Mouse (Mus musculus) intestine, embryonic 16.5 days (tissue): Measurements from ENCODE around the gene Rtn3. TPM values are rescaled to one million over a fixed set of nuclear protein-coding genes. Genes with fewer than 3 reads are reported as not detected.

Source experiments
- ATAC-seq: fragments of 200-750 bp; cut with Nextera tagmentation; 2 replicates; pipeline ENCODE4 v1.8.0; 2017; ENCODE audit warnings: moderate TSS enrichment, moderate library complexity
- H3K27ac ChIP-seq: fragments of 300-500 bp; sonication (generic); 2 replicates; pipeline ENCODE4 v1.5.1; 2014; ENCODE audit warnings: mild to moderate bottlenecking, low read length
- H3K27me3 ChIP-seq: fragments of 300-500 bp; sonication (generic); replicated peaks from 2 replicates; pipeline ENCODE4 v1.6.1; 2014; ENCODE audit warnings: low read length, control low read depth, mixed read lengths; ENCODE audit not compliant: control insufficient read depth, insufficient read depth
- H3K36me3 ChIP-seq: fragments of 300-500 bp; sonication (generic); 2 replicates; pipeline ENCODE4 v1.6.1; 2014; ENCODE audit warnings: low read length, control low read depth; ENCODE audit not compliant: control insufficient read depth, insufficient read depth
- H3K4me1 ChIP-seq: fragments of 300-500 bp; sonication (generic); 2 replicates; pipeline ENCODE4 v1.6.1; 2014; ENCODE audit warnings: low read length, control low read depth, mixed read lengths; ENCODE audit not compliant: control insufficient read depth, insufficient read depth
- H3K4me2 ChIP-seq: fragments of 300-500 bp; sonication (generic); 2 replicates; pipeline ENCODE4 v1.6.1; 2014; ENCODE audit warnings: low read depth, low read length, control low read depth
- H3K4me3 ChIP-seq: fragments of 300-500 bp; sonication (generic); 2 replicates; pipeline ENCODE4 v1.5.1; 2014; ENCODE audit warnings: mild to moderate bottlenecking, low read length
- H3K9ac ChIP-seq: fragments of 300-500 bp; sonication (generic); 2 replicates; pipeline ENCODE4 v1.6.1; 2014; ENCODE audit warnings: low read depth, low read length
- H3K9me3 ChIP-seq: fragments of 300-500 bp; sonication (generic); 2 replicates; pipeline ENCODE4 v1.6.1; 2016; ENCODE audit warnings: low read length, control low read depth; ENCODE audit not compliant: control insufficient read depth
- WGBS: fragments of 180-500 bp; shearing (Covaris S2); extraction: QIAGEN DNeasy Blood & Tissue Kit; methylation state at CpG from one replicate; pipeline ENCODE4 v1.1.7; 2014; 5-methylcytosine and 5-hydroxymethylcytosine counted together
- polyA plus RNA-seq: library from polyadenylated mRNA; unstranded; fragments of >200 nt; fragmentation: Nextera tagmentation; extraction: Ambion mirVana; gene quantifications from 2 replicates; pipeline ENCODE4 v1.2.1, GENCODE M21; 2015

Gene Rtn3
- polyA plus RNA-seq, 1 experiment from 2014 or later, result 127 TPM

- Histone ChIP-seq H3K9me3 (no peaks in the 10 kb centered on the region), H3K4me3 (no peak overlapping the region), H3K9ac (peak overlapping the region; percentile 36; the same call in 1 of the 2 replicates), H3K27me3 (no peaks in the 10 kb centered on the region), H3K4me1 (peaks cover 74% of the 10 kb centered on the region), H3K4me2 (no peak overlapping the region; the same call in 1 of the 2 replicates), H3K27ac (no peak overlapping the region), H3K36me3 (peaks cover 10% of the 10 kb centered on the region)
- no peak for ATAC-seq
- WGBS, result 62% methylated on average over 12 of the region's 12 CpGs
These were observed 63.0 kb downstream of the Rtn3 start for GRCm38 (mm10) chr19:7420108-7420507.

GRCm38 (mm10) chr19:7419134-7419533, 63.9 kb downstream of the Rtn3 start:
- no peaks in the 10 kb centered on the region for H3K27me3 ChIP-seq
- no peak overlapping the region for H3K27ac ChIP-seq
- H3K9ac ChIP-seq, result peak overlapping the region; percentile 36
- peak overlapping the region; percentile 88 for H3K4me2 ChIP-seq
- WGBS, result 31% methylated on average over 6 of the region's 6 CpGs
- no peaks in the 10 kb centered on the region for H3K9me3 ChIP-seq
- peak overlapping the region; percentile 86 for H3K4me3 ChIP-seq
- H3K4me1 ChIP-seq, result peaks cover 65% of the 10 kb centered on the region
- ATAC-seq, result no peak
- peaks cover 10% of the 10 kb centered on the region for H3K36me3 ChIP-seq

GRCm38 (mm10) chr19:7417911-7418849, 64.9 kb downstream of the Rtn3 start:
- H3K27me3 ChIP-seq, result no peaks in the 10 kb centered on the region
- peaks cover 56% of the 10 kb centered on the region for H3K4me1 ChIP-seq
- no peaks in the 10 kb centered on the region for H3K9me3 ChIP-seq
- H3K9ac ChIP-seq, result peak overlapping the region; percentile 95
- ATAC-seq, result peak; percentile 72
- peak overlapping the region; percentile 88 for H3K4me2 ChIP-seq
- peak overlapping the region; percentile 91 for H3K27ac ChIP-seq
- peak overlapping the region; percentile 86 for H3K4me3 ChIP-seq
- H3K36me3 ChIP-seq, result peaks cover 10% of the 10 kb centered on the region
- under 1% methylated on average over 46 of the region's 59 CpGs for WGBS

GRCm38 (mm10) chr19:7416834-7417735, 66.0 kb downstream of the Rtn3 start, which contains the start of gene 2700081O15Rik:
TSS of gene 2700081O15Rik (plus strand) at chr19:7417625.
- peak within 1 kb of the TSS; percentile 86 for H3K4me3 ChIP-seq
- H3K27me3 ChIP-seq, result no peaks in the 10 kb centered on the region
- ATAC-seq, result peak; percentile 81
- H3K9me3 ChIP-seq, result no peaks in the 10 kb centered on the region
- H3K27ac ChIP-seq, result peak within 1 kb of the TSS; percentile 91
- H3K9ac ChIP-seq, result peak within 1 kb of the TSS; percentile 95
- peaks cover 3% of the 10 kb centered on the region; the same call in 1 of the 2 replicates for H3K36me3 ChIP-seq
- under 1% methylated on average over 101 of the region's 107 CpGs for WGBS
- H3K4me1 ChIP-seq, result peaks cover 45% of the 10 kb centered on the region
- peak within 1 kb of the TSS; percentile 88 for H3K4me2 ChIP-seq

DNA sequence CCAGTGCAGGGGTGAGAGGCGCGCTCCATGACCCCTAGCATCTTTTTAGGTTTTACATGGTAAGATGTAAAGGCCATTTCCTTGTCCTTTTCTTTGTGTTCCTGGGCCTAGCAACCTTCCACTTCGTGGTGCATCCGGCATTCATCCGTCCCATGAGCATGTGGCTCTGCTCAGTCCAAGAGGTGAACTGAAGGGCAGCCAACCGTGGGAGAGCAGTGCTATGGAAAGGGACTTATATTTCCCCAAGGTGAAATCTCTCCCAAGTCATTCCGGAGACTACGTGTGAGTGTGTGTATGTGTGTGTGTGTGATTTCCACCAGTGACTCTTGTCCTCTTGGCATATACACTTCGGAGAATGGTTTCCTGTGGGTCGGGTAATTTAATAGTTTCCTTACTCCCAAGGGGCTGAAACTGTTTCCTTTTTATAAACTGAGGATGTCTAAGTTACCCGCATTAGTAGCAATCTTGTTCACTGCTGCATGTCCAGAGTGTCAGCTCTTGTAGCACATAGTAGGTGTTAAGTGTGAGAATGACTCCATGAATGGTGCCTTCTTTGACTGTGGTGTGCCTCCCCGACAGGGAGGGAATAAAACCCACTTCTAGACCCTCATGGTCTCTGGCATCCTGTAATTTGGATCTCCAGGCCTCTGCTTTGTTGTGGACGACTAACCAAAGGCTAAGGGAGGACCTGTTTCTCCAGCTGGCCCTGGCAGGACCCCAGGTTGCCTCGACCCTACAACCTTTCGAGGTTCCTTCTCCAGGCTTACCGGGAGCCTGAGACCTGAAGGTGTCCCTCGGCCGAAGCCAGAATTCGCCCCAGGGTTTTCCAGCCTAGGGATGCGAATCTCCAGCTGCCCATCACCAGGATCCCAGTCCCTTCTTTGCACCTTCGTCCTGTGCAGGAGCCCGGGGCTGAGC, 66.9 kb downstream of the Rtn3 start:
- peaks cover 36% of the 10 kb centered on the region for H3K4me1 ChIP-seq
- whole genome bisulfite sequencing, result 30% methylated on average over 22 of the region's 22 CpGs
- no peak for ATAC-seq
- peak overlapping the region; percentile 88 for H3K4me2 ChIP-seq
- H3K27me3 ChIP-seq, result no peaks in the 10 kb centered on the region
- peak overlapping the region; percentile 91 for H3K27ac ChIP-seq
- peak overlapping the region; percentile 86 for H3K4me3 ChIP-seq
- 0 out of 2 replicates have a peak, but pooled peaks cover under 1% of the 10 kb centered on the region for H3K36me3 ChIP-seq
- H3K9ac ChIP-seq, result peak overlapping the region; percentile 95
- H3K9me3 ChIP-seq, result no peaks in the 10 kb centered on the region

- Histone ChIP-seq H3K4me2 (no peak overlapping the region), H3K27ac (no peak overlapping the region), H3K9ac (no peak overlapping the region), H3K27me3 (no peaks in the 10 kb centered on the region), H3K9me3 (no peaks in the 10 kb centered on the region), H3K4me1 (peaks cover 10% of the 10 kb centered on the region), H3K36me3 (no peaks in the 10 kb centered on the region), H3K4me3 (no peak overlapping the region)
- no peak for ATAC-seq
- WGBS, result 66% methylated on average over 2 of the region's 2 CpGs
These were observed 70.7 kb downstream of the Rtn3 start for GRCm38 (mm10) chr19:7412361-7412760.

GRCm38 (mm10) chr19:7404623-7405229, 78.4 kb downstream of the Rtn3 start:
- H3K9ac ChIP-seq, result no peak overlapping the region
- H3K27me3 ChIP-seq, result no peaks in the 10 kb centered on the region
- H3K9me3 ChIP-seq, result no peaks in the 10 kb centered on the region
- no peak overlapping the region for H3K27ac ChIP-seq
- ATAC-seq, result no peak
- WGBS, result 58% methylated on average over 9 of the region's 9 CpGs
- no peak overlapping the region for H3K4me3 ChIP-seq
- H3K36me3 ChIP-seq, result no peaks in the 10 kb centered on the region
- no peak overlapping the region for H3K4me2 ChIP-seq
- 0 out of 2 replicates have a peak, but pooled peaks cover 5% of the 10 kb centered on the region for H3K4me1 ChIP-seq

DNA sequence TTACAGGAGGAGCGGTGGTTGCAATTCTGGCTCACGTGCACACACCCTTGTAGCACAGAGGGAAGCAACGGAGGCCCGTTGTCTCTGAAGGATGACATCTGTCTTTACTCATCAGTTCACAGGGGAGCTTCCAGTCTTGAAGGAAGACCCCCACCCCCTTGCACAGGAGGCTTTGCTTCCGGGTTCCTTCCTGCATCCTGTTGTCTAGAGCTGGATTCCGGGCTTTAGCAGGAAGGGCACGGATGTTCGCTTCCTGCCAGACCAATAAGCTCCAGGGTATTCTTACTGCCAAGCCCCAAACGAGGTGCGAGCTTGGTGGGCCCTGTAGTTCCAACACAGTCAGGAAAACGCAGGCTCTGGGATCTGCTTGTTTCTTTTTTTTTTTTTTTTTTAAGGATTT, 82.4 kb downstream of the Rtn3 start:
- Histone ChIP-seq H3K9ac (no peak overlapping the region), H3K4me2 (no peak overlapping the region), H3K27me3 (no peaks in the 10 kb centered on the region), H3K9me3 (no peaks in the 10 kb centered on the region), H3K36me3 (no peaks in the 10 kb centered on the region), H3K27ac (peak overlapping the region; percentile 33; the same call in 1 of the 2 replicates), H3K4me1 (0 out of 2 replicates have a peak, but pooled peaks cover 5% of the 10 kb centered on the region), H3K4me3 (no peak overlapping the region)
- 0 out of 2 replicates have a peak, but pooled peaks have one; percentile 18 for ATAC-seq
- WGBS, result 63% methylated on average over 11 of the region's 11 CpGs
